8 mouse cellular contexts compared by ENCODE assay signal in genomic region chr13:91372130-91372875, GRCm38 (mm10).
A peak's percentile ranks its signal among the peaks of the same experiment; 100 is the strongest.
DNase-seq lines count a peak whose midpoint lies in the region; ATAC-seq and TF ChIP-seq lines count a peak whose summit lies in the region.

No protein-coding gene starts in this region.

- H3K9me3 ChIP-seq in heart, embryonic 11.5 days (replicated peaks; ENCODE audit: control insufficient read depth, low read length): no peaks in the 10 kb centered on the region
- no peaks in the 10 kb centered on the region for H3K9me3 ChIP-seq in liver, embryonic 15.5 days (replicated peaks)

- DNase-seq in layer of hippocampus, adult 9-11 months: peak; percentile 21
- no peak for DNase-seq in layer of hippocampus, postnatal 25 days (ENCODE audit: extremely low spot score in 1 of 2, low spot score in 1 of 2)
- no peak for DNase-seq in yolk sac, embryonic 10.5 days (ENCODE audit: low spot score)
- no peak for DNase-seq in urinary bladder, postnatal 10 days (ENCODE audit: low spot score)

- peak overlapping the region; percentile 96 for H3K27ac ChIP-seq in heart, embryonic 11.5 days (ENCODE audit: low read depth, low read length)
- no peak overlapping the region for H3K27ac ChIP-seq in liver, embryonic 15.5 days (replicated peaks)
- peak overlapping the region; percentile 94 for H3K27ac ChIP-seq in olfactory bulb, adult 2 months (ENCODE audit: insufficient read depth, low read depth, low read length)

- no peaks in the 10 kb centered on the region for H3K27me3 ChIP-seq in heart, embryonic 11.5 days (ENCODE audit: control insufficient read depth, insufficient read depth, low read length)
- H3K27me3 ChIP-seq in liver, embryonic 15.5 days: no peaks in the 10 kb centered on the region

- TF ChIP-seq POLR2A in olfactory bulb, adult 2 months (IDR thresholded peaks at IDR 0.05; ENCODE audit: insufficient read depth, low read depth, low read length): no peak

- H3K36me3 ChIP-seq in heart, embryonic 11.5 days (ENCODE audit: control insufficient read depth, insufficient read depth, low read length): no peaks in the 10 kb centered on the region
- no peaks in the 10 kb centered on the region for H3K36me3 ChIP-seq in liver, embryonic 15.5 days (replicated peaks)

- no peak overlapping the region for H3K9ac ChIP-seq in heart, embryonic 11.5 days (ENCODE audit: low read depth, low read length)
- no peak overlapping the region for H3K9ac ChIP-seq in liver, embryonic 15.5 days

- peak overlapping the region; percentile 90; the same call in 1 of the 2 replicates for H3K4me2 ChIP-seq in heart, embryonic 11.5 days
- H3K4me2 ChIP-seq in liver, embryonic 15.5 days: peak overlapping the region; percentile 86

- H3K4me1 ChIP-seq in heart, embryonic 11.5 days (ENCODE audit: control insufficient read depth, insufficient read depth, low read length): peaks cover 28% of the 10 kb centered on the region
- peaks cover 32% of the 10 kb centered on the region for H3K4me1 ChIP-seq in liver, embryonic 15.5 days (replicated peaks)
- peaks cover 13% of the 10 kb centered on the region for H3K4me1 ChIP-seq in olfactory bulb, adult 2 months (ENCODE audit: control insufficient read depth, insufficient read depth, low read length)

- no peak overlapping the region for H3K4me3 ChIP-seq in heart, embryonic 11.5 days (ENCODE audit: low read depth, low read length)
- H3K4me3 ChIP-seq in liver, embryonic 15.5 days (replicated peaks): no peak overlapping the region
- no peak overlapping the region for H3K4me3 ChIP-seq in olfactory bulb, adult 2 months (ENCODE audit: insufficient read depth, low read depth, low read length)

- WGBS in heart, embryonic 11.5 days (ENCODE audit: insufficient replicate concordance): 35% methylated on average over 11 of the region's 11 CpGs
- WGBS in liver, embryonic 15.5 days (ENCODE audit: insufficient replicate concordance): 41% methylated on average over 11 of the region's 11 CpGs
- 57% methylated on average over 11 of the region's 11 CpGs for WGBS in olfactory bulb, adult 2 months

- TF ChIP-seq CTCF in olfactory bulb, adult 2 months (IDR thresholded peaks at IDR 0.05; ENCODE audit: insufficient read depth, low read depth, low read length): no peak

- peak; percentile 10; the same call in 1 of the 2 replicates for ATAC-seq in common myeloid progenitor, adult 5-6 weeks (replicated peaks; ENCODE audit: low read depth, poor library complexity, severe bottlenecking)
- no peak for ATAC-seq in heart, embryonic 11.5 days (replicated peaks; ENCODE audit: insufficient number of reproducible peaks, low FRiP score, low TSS enrichment)
- peak; percentile 11; the same call in 1 of the 2 replicates for ATAC-seq in liver, embryonic 15.5 days (ENCODE audit: insufficient read depth)
